Mouse (Mus musculus): ENCODE results near the gene Farsb. TPM values are rescaled to one million over a fixed set of nuclear protein-coding genes. Genes with fewer than 3 reads are reported as not detected.

Gene Farsb
- 150 and 154 TPM in 2 replicates for polyA plus RNA-seq (2015; fragmentation: Nextera tagmentation; extraction: Ambion mirVana)

DNA sequence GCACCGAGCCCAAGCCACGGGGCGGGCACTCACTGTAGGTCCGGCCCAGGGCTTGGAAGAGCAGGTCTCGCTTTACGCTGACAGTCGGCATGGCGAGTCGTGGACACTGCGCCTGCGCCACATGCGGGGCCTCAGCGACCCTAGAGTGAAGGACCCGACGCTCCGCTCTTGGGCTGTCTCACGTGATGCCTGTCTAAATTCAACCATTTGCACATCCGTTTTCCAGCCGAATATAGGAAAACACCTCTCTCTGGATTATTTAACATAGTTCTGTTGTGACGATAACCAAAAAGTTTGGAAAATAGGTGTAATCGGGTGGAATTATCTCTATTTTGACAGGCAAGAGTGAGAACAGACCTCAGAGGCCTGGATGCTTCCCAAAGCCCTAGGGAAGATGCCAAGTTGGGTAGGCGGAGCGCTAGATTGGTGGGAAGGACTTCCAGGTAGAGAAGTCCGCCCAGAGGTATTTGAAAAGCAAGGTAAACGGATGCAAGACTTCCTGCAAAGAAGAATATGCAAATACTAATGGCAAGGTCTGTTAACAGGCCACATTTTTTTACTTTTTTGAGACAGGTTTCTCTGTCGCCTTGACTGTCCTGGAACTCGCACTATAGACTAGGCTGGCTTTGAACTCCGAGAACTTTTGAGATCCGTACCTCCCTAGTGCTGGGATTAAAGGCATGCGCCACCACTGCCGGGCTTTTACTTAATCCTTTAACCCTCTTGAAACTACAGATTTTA is at the start of gene Farsb:
TSS of gene Farsb (minus strand) at position 146 of the 741 bp plus-strand sequence.
- H3K4me1 ChIP-seq (replicated peaks) = peaks cover 34% of the 10 kb centered on the region
- no peaks in the 10 kb centered on the region for H3K36me3 ChIP-seq
- H3K27me3 ChIP-seq = no peaks in the 10 kb centered on the region
- peak within 1 kb of the TSS; percentile 74 for H3K9ac ChIP-seq
- WGBS = under 1% methylated on average over 31 of the region's 31 CpGs
- no peaks in the 10 kb centered on the region for H3K9me3 ChIP-seq
- H3K4me3 ChIP-seq = peak within 1 kb of the TSS; percentile 78
- H3K27ac ChIP-seq (replicated peaks) = peak within 1 kb of the TSS; percentile 85
- ATAC-seq (ENCODE audit: low FRiP score, low read depth) = peak; percentile 98
- H3K4me2 ChIP-seq = peak within 1 kb of the TSS; percentile 69

DNA sequence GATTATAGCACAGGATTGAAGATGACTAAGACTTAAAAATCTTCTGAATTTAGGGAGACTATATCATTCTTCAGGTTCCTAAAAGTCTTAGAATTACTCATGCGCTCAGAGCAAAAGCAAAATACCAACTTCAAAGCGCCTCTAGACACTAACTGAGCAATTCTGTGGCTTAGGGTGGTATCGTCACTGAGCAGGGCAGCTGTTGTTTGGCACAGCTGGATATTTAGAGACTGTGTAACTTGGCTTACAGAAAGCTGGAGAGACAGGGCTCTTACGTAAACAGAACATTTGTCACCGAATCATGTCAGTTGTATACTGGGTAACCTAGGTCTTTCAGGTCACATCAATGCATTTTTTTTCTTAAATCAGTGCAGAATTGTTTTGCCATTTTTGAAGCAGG is 49.7 kb upstream of the Farsb start:
- no peak overlapping the region for H3K9ac ChIP-seq
- H3K36me3 ChIP-seq = no peaks in the 10 kb centered on the region
- peak overlapping the region; percentile 73; the same call in 1 of the 2 replicates for H3K27ac ChIP-seq (replicated peaks)

GRCm38 (mm10) chr1:78537494-78538010 is 48.9 kb upstream of the Farsb start:
- no peaks in the 10 kb centered on the region for H3K27me3 ChIP-seq
- no peaks in the 10 kb centered on the region for H3K9me3 ChIP-seq
- H3K36me3 ChIP-seq = no peaks in the 10 kb centered on the region
- H3K4me3 ChIP-seq = peak overlapping the region; percentile 46
- H3K27ac ChIP-seq (replicated peaks) = peak overlapping the region; percentile 73
- peak overlapping the region; percentile 83 for H3K4me2 ChIP-seq
- 9% methylated on average over 16 of the region's 16 CpGs for WGBS
- H3K4me1 ChIP-seq (replicated peaks) = peaks cover 25% of the 10 kb centered on the region
- peak; percentile 95 for ATAC-seq (ENCODE audit: low FRiP score, low read depth)
- peak overlapping the region; percentile 45 for H3K9ac ChIP-seq

More for the DNA sequence above, 49.7 kb upstream of the Farsb start:
- WGBS = 36% methylated on average over 5 of the region's 5 CpGs
- H3K9me3 ChIP-seq = no peaks in the 10 kb centered on the region
- no peaks in the 10 kb centered on the region for H3K27me3 ChIP-seq
- peak overlapping the region; percentile 83 for H3K4me2 ChIP-seq
- ATAC-seq (ENCODE audit: low FRiP score, low read depth) = no peak
- H3K4me3 ChIP-seq = peak overlapping the region; percentile 46; the same call in 1 of the 2 replicates
- H3K4me1 ChIP-seq (replicated peaks) = peaks cover 25% of the 10 kb centered on the region

GRCm38 (mm10) chr1:78536310-78537164 is 47.8 kb upstream of the Farsb start:
- Histone ChIP-seq H3K36me3 (no peaks in the 10 kb centered on the region), H3K4me2 (peak overlapping the region; percentile 83), H3K4me1 (replicated peaks) (peaks cover 25% of the 10 kb centered on the region), H3K9ac (0 out of 2 replicates have a peak overlapping the region, but pooled peaks have one; percentile 45), H3K4me3 (peak overlapping the region; percentile 46), H3K9me3 (no peaks in the 10 kb centered on the region), H3K27ac (replicated peaks) (peak overlapping the region; percentile 73; the same call in 1 of the 2 replicates), H3K27me3 (no peaks in the 10 kb centered on the region)
- ATAC-seq (ENCODE audit: low FRiP score, low read depth) = peak; percentile 32; the same call in 1 of the 2 replicates
- WGBS = 33% methylated on average over 19 of the region's 19 CpGs

DNA sequence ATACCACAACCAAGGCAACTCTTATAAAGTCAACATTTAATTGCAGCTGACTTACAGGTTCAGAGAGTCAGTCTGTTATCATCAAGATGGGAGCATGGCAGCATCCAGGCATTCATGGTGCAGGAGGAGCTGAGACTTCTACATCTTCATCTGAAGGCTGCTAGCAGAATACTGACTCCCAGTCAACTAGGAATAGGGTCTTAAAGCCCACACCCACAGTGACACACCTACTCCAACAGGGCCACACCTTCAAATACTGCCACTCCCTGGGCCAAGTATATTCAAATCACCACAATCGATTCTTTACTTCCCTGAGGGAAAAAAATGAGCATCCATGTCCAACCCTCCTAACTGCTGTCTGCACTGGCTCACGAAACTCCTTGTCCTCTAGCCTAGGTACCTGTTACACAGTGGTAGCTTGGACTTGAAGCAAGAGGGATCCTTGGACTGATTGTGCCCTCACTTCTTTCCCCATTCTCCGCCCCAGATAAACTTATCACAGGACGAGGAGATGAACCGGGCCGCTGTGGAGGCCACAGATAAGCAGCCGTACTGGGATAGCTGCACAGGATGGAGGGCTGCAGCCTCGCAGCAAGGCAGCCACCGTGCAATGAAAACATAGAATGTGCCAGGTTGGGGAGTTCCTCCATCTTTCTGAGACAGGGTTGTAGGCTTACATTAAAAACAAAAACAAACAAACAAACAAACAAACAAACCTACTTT is 45.9 kb upstream of the Farsb start:
- no peak overlapping the region for H3K4me2 ChIP-seq
- H3K9me3 ChIP-seq = no peaks in the 10 kb centered on the region
- H3K9ac ChIP-seq = no peak overlapping the region
- peaks cover 25% of the 10 kb centered on the region for H3K4me1 ChIP-seq (replicated peaks)
- ATAC-seq (ENCODE audit: low FRiP score, low read depth) = no peak
- no peak overlapping the region for H3K4me3 ChIP-seq
- no peaks in the 10 kb centered on the region for H3K36me3 ChIP-seq
- WGBS = 92% methylated on average over 9 of the region's 9 CpGs
- no peak overlapping the region for H3K27ac ChIP-seq (replicated peaks)
- H3K27me3 ChIP-seq = no peaks in the 10 kb centered on the region

GRCm38 (mm10) chr1:78532184-78532800 is 43.6 kb upstream of the Farsb start:
- no peaks in the 10 kb centered on the region for H3K27me3 ChIP-seq
- no peaks in the 10 kb centered on the region for H3K36me3 ChIP-seq
- H3K9me3 ChIP-seq = no peaks in the 10 kb centered on the region
- H3K9ac ChIP-seq = no peak overlapping the region
- ATAC-seq (ENCODE audit: low FRiP score, low read depth) = no peak
- H3K4me1 ChIP-seq (replicated peaks) = peaks cover 7% of the 10 kb centered on the region
- WGBS = 72% methylated on average over 15 of the region's 15 CpGs
- H3K27ac ChIP-seq (replicated peaks) = no peak overlapping the region
- H3K4me3 ChIP-seq = no peak overlapping the region
- H3K4me2 ChIP-seq = no peak overlapping the region

DNA sequence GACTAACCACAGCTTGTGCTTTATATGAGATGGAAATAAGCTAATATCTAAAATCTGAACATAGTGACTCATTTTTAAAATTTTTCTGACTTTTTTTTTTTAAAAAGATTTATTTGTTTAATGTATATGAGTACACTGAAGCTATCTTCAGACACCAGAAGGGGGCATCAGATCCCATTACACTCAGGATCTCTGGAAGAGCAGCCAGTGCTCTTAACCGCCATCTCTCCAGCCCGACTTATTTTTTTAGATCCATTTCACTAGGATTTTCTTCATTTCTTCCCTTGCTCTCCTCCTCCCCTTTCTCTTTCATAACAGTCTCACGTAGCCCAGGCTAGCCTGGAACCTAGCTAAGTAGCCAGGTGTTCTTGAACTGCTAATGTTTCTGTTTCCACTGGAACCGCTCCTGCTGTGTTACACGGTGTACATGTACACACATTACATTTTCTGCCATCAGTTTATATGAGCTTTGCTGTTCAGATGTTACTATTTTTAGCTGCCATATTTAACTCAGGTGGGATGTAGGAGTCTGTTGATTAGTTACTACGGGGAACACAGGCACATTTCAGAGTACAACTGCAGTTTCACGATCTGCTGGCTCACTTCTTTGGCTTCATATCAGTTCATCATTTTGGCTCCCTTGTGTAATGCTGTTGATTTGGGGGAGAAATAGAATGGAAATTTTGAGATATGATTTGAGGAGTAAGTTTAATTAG is 42.0 kb upstream of the Farsb start:
- no peaks in the 10 kb centered on the region for H3K4me1 ChIP-seq (replicated peaks)
- H3K27ac ChIP-seq (replicated peaks) = 0 out of 2 replicates have a peak overlapping the region, but pooled peaks have one; percentile 3
- peak; percentile 38; the same call in 1 of the 2 replicates for ATAC-seq (ENCODE audit: low FRiP score, low read depth)

DNA sequence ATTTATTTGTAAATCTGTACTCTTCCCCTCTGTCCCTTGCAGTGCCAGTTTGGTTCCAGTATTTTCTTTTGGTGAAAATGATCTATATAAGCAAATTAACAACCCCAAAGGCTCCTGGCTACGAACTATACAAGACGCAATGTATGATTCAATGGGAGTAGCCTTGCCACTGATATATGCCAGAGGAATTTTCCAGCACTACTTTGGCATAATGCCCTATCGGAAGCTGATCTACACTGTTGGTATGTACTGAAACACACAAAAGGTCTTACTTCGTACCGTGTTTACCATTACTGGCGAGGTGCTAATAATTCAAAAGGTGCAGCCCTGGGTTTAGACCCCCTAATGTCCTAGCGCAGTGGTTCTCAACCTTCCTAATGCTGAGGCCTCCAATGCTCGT is 40.3 kb upstream of the Farsb start:
- H3K4me2 ChIP-seq = no peak overlapping the region
- no peak overlapping the region for H3K9ac ChIP-seq
- H3K27me3 ChIP-seq = no peaks in the 10 kb centered on the region
- no peaks in the 10 kb centered on the region for H3K4me1 ChIP-seq (replicated peaks)
- H3K4me3 ChIP-seq = no peak overlapping the region
- no peak overlapping the region for H3K27ac ChIP-seq (replicated peaks)
- WGBS = 94% methylated on average over 8 of the region's 8 CpGs
- no peaks in the 10 kb centered on the region for H3K9me3 ChIP-seq
- H3K36me3 ChIP-seq = no peaks in the 10 kb centered on the region
- no peak for ATAC-seq (ENCODE audit: low FRiP score, low read depth)

More for the DNA sequence above, 42.0 kb upstream of the Farsb start:
- Histone ChIP-seq H3K4me2 (no peak overlapping the region), H3K9me3 (no peaks in the 10 kb centered on the region), H3K9ac (no peak overlapping the region), H3K27me3 (no peaks in the 10 kb centered on the region), H3K36me3 (no peaks in the 10 kb centered on the region), H3K4me3 (no peak overlapping the region)
- WGBS = 70% methylated on average over 7 of the region's 7 CpGs

- H3K4me1 ChIP-seq (replicated peaks) = no peaks in the 10 kb centered on the region
- H3K4me2 ChIP-seq = no peak overlapping the region
- no peaks in the 10 kb centered on the region for H3K27me3 ChIP-seq
- 97% methylated on average over 3 of the region's 3 CpGs for WGBS
- no peak for ATAC-seq (ENCODE audit: low FRiP score, low read depth)
- no peak overlapping the region for H3K4me3 ChIP-seq
- H3K27ac ChIP-seq (replicated peaks) = no peak overlapping the region
- H3K9me3 ChIP-seq = no peaks in the 10 kb centered on the region
- no peaks in the 10 kb centered on the region for H3K36me3 ChIP-seq
- H3K9ac ChIP-seq = no peak overlapping the region
These were observed 39.7 kb upstream of the Farsb start for GRCm38 (mm10) chr1:78528356-78528755.

GRCm38 (mm10) chr1:78525189-78525886 is 36.6 kb upstream of the Farsb start:
- Histone ChIP-seq H3K4me2 (no peak overlapping the region), H3K27ac (replicated peaks) (no peak overlapping the region), H3K27me3 (no peaks in the 10 kb centered on the region), H3K36me3 (no peaks in the 10 kb centered on the region), H3K9me3 (no peaks in the 10 kb centered on the region), H3K4me1 (replicated peaks) (no peaks in the 10 kb centered on the region), H3K9ac (no peak overlapping the region), H3K4me3 (no peak overlapping the region)
- 44% methylated on average over 23 of the region's 23 CpGs for WGBS
- no peak for ATAC-seq (ENCODE audit: low FRiP score, low read depth)

Data from hindbrain, embryonic 15.5 days (tissue).